In the genomic region with DNA sequence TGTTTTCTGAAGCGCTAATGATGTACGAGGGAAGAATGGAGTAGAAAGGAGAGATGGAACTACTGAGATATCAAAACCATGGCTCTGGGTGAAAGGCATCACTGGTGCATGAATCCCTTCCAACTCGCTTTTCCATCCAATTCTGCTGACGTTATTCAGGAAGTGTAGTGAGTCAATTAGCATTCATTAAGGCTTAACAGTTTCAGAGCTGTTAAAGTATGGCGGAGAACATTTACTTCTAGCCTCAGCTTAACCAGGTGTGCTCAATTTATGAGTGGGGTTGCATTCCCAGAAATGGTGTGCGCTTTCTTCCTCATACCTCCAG, we compare ENCODE assay signal across 11 mouse cellular contexts. TPM values are rescaled to one million over a fixed set of nuclear protein-coding genes. Genes with fewer than 3 reads are reported as not detected.
DNase-seq lines count a peak whose midpoint lies in the region; ATAC-seq and TF ChIP-seq lines count a peak whose summit lies in the region.
"Had no signal": no experiment of that assay in that cellular context is flagged by ENCODE, and none has a peak within 500 bp of the region (broad histone marks: within the 10 kb centered on the region; RNA-seq: fewer than 3 reads in every experiment).

No protein-coding gene starts in this region.

- H3K27ac ChIP-seq in heart, embryonic 10.5 days = peak overlapping the region; percentile 32; the same call in 1 of the 2 replicates
- peak overlapping the region; percentile 34; the same call in 1 of the 2 replicates for H3K27ac ChIP-seq in left cerebral cortex, adult 2 months
- H3K27ac ChIP-seq in forebrain, embryonic 16.5 days (ENCODE audit: low read length) = peak overlapping the region; percentile 31; the same call in 1 of the 2 replicates
- H3K27ac ChIP-seq in neural tube, embryonic 15.5 days (replicated peaks) = peak overlapping the region; percentile 39; the same call in 1 of the 2 replicates
- H3K27ac ChIP-seq: liver, embryonic 14.5 days; midbrain, embryonic 12.5 days had no signal

- ATAC-seq in forebrain, embryonic 16.5 days = peak; percentile 45
- ATAC-seq in neural tube, embryonic 15.5 days (ENCODE audit: low FRiP score) = no peak

- intact Hi-C loops in heart, postnatal 14 days (cut with DNase I) = loop anchor here (10.0 kb wide), 1 partner anchor 614 kb away; no protein-coding TSS in a partner anchor
- intact Hi-C loops in left cerebral cortex, adult 2 months (cut with DNase I) = loop anchor here (10.0 kb wide), 1 partner anchor 614 kb away; no protein-coding TSS in a partner anchor
- intact Hi-C loops in left cerebral cortex, postnatal 36 days (cut with DNase I) = loop anchor here (10.0 kb wide), 1 partner anchor 374 kb away; a partner anchor contains a TSS

- peaks cover 10% of the 10 kb centered on the region for H3K36me3 ChIP-seq in heart, embryonic 10.5 days
- no peaks in the 10 kb centered on the region for H3K36me3 ChIP-seq in forebrain, embryonic 16.5 days (ENCODE audit: control insufficient read depth, insufficient read depth)
- no peaks in the 10 kb centered on the region for H3K36me3 ChIP-seq in neural tube, embryonic 15.5 days
- H3K36me3 ChIP-seq: midbrain, embryonic 12.5 days had no signal

- H3K9ac ChIP-seq in forebrain, embryonic 16.5 days (replicated peaks; ENCODE audit: low read depth, low read length) = no peak overlapping the region
- no peak overlapping the region for H3K9ac ChIP-seq in neural tube, embryonic 15.5 days (replicated peaks)
- H3K9ac ChIP-seq: liver, embryonic 14.5 days; midbrain, embryonic 12.5 days had no signal

- H3K4me2 ChIP-seq in forebrain, embryonic 16.5 days (ENCODE audit: low read length) = peak overlapping the region; percentile 31
- H3K4me2 ChIP-seq in neural tube, embryonic 15.5 days = peak overlapping the region; percentile 26
- H3K4me2 ChIP-seq: midbrain, embryonic 12.5 days had no signal

- no peak for DNase-seq in heart, embryonic 10.5 days (ENCODE audit: low spot score)
- DNase-seq in heart, postnatal 14 days = no peak
- no peak for DNase-seq in left cerebral cortex, adult 2 months (ENCODE audit: extremely low spot score in 1 of 2, low spot score in 2 of 2)
- DNase-seq in left cerebral cortex, postnatal 36 days (ENCODE audit: low spot score in 2 of 2) = no peak
- no peak for DNase-seq in right cerebral cortex, postnatal 25 days
- DNase-seq in retina, postnatal 1 day = no peak
- DNase-seq: gastrocnemius, postnatal 25 days had no signal

- no peaks in the 10 kb centered on the region for H3K9me3 ChIP-seq in heart, embryonic 10.5 days
- no peaks in the 10 kb centered on the region for H3K9me3 ChIP-seq in forebrain, embryonic 16.5 days (ENCODE audit: control insufficient read depth, low read length)
- no peaks in the 10 kb centered on the region for H3K9me3 ChIP-seq in neural tube, embryonic 15.5 days (replicated peaks)
- H3K9me3 ChIP-seq: midbrain, embryonic 12.5 days had no signal

- H3K4me3 ChIP-seq in heart, embryonic 10.5 days = no peak overlapping the region
- 0 out of 2 replicates have a peak overlapping the region, but pooled peaks have one; percentile 0 for H3K4me3 ChIP-seq in left cerebral cortex, adult 2 months
- peak overlapping the region; percentile 1 for H3K4me3 ChIP-seq in forebrain, embryonic 16.5 days (replicated peaks; ENCODE audit: low read length)
- H3K4me3 ChIP-seq in neural tube, embryonic 15.5 days (replicated peaks) = no peak overlapping the region
- H3K4me3 ChIP-seq: midbrain, embryonic 12.5 days had no signal

- peaks cover 51% of the 10 kb centered on the region for H3K4me1 ChIP-seq in heart, embryonic 10.5 days
- H3K4me1 ChIP-seq in forebrain, embryonic 16.5 days (replicated peaks; ENCODE audit: control insufficient read depth, insufficient read depth, low read length) = peaks cover 15% of the 10 kb centered on the region
- peaks cover 27% of the 10 kb centered on the region for H3K4me1 ChIP-seq in neural tube, embryonic 15.5 days

- H3K27me3 ChIP-seq in heart, embryonic 10.5 days (ENCODE audit: insufficient read depth, poor library complexity, severe bottlenecking) = no peaks in the 10 kb centered on the region
- no peaks in the 10 kb centered on the region for H3K27me3 ChIP-seq in forebrain, embryonic 16.5 days (replicated peaks; ENCODE audit: control insufficient read depth, insufficient read depth, low read length)
- H3K27me3 ChIP-seq in neural tube, embryonic 15.5 days (replicated peaks) = no peaks in the 10 kb centered on the region
- H3K27me3 ChIP-seq: midbrain, embryonic 12.5 days had no signal

- WGBS in heart, embryonic 10.5 days = 70% methylated on average over 6 of the region's 6 CpGs
- 45% methylated on average over 6 of the region's 6 CpGs for WGBS in forebrain, embryonic 16.5 days
- WGBS in neural tube, embryonic 15.5 days = 31% methylated on average over 6 of the region's 6 CpGs

- TF ChIP-seq CTCF in left cerebral cortex, adult 2 months (IDR thresholded peaks at IDR 0.05) = no peak

RNA-seq across cellular contexts. Expression of a gene that starts 5.6 kb away (rescaled TPM):
- 66.7 and 78.8 TPM in 2 replicates for polyA plus RNA-seq in heart, embryonic 10.5 days (2016; fragmentation: Nextera tagmentation; extraction: Ambion mirVana)
- total RNA-seq in heart, postnatal 14 days (2021) = 100 to 1,000 TPM in 1 of 2 experiments, 10 to 100 TPM in 1; 95.7 to 117 TPM
- total RNA-seq in left cerebral cortex, adult 2 months (2021) = 1 to 10 TPM; 5.1 to 5.7 TPM
- total RNA-seq in left cerebral cortex, postnatal 36 days (2021) = 1 to 10 TPM; 7.4 to 7.9 TPM
- 19.6 and 32.8 TPM in 2 replicates for polyA plus RNA-seq in forebrain, embryonic 16.5 days (2015; fragmentation: Nextera tagmentation; extraction: Ambion mirVana)
- 23.3 and 38.8 TPM in 2 replicates for polyA plus RNA-seq in neural tube, embryonic 15.5 days (2015; fragmentation: Nextera tagmentation; extraction: Ambion mirVana)

RNA-seq across cellular contexts. Expression of a gene that starts 59.7 kb away (rescaled TPM):
- 13.9 and 14.0 TPM in 2 replicates for polyA plus RNA-seq in heart, embryonic 10.5 days (2016; fragmentation: Nextera tagmentation; extraction: Ambion mirVana)
- 10 to 100 TPM; 12.2 to 14.1 TPM for total RNA-seq in heart, postnatal 14 days (2021)
- 10 to 100 TPM; 43.7 to 51.8 TPM for total RNA-seq in left cerebral cortex, adult 2 months (2021)
- 10 to 100 TPM; 46.7 to 49.8 TPM for total RNA-seq in left cerebral cortex, postnatal 36 days (2021)
- polyA plus RNA-seq in forebrain, embryonic 16.5 days (2015; fragmentation: Nextera tagmentation; extraction: Ambion mirVana) = 37.0 and 39.9 TPM in 2 replicates
- polyA plus RNA-seq in neural tube, embryonic 15.5 days (2015; fragmentation: Nextera tagmentation; extraction: Ambion mirVana) = 33.4 and 35.1 TPM in 2 replicates

RNA-seq across cellular contexts. Expression of a gene that starts 59.7 kb away (rescaled TPM):
- 35.6 and 39.6 TPM in 2 replicates for polyA plus RNA-seq in heart, embryonic 10.5 days (2016; fragmentation: Nextera tagmentation; extraction: Ambion mirVana)
- total RNA-seq in heart, postnatal 14 days (2021) = 10 to 100 TPM; 19.3 to 22.5 TPM
- total RNA-seq in left cerebral cortex, adult 2 months (2021) = 10 to 100 TPM; 42.0 to 47.0 TPM
- total RNA-seq in left cerebral cortex, postnatal 36 days (2021) = 10 to 100 TPM; 40.0 to 43.6 TPM
- polyA plus RNA-seq in forebrain, embryonic 16.5 days (2015; fragmentation: Nextera tagmentation; extraction: Ambion mirVana) = 52.0 and 54.0 TPM in 2 replicates
- 54.5 and 60.5 TPM in 2 replicates for polyA plus RNA-seq in neural tube, embryonic 15.5 days (2015; fragmentation: Nextera tagmentation; extraction: Ambion mirVana)

Comparison
In these comparisons a context has a peak if more than half of its experiments do, and no peak if none do; other contexts are left out.
1. H3K4me3 ChIP-seq: peak in left cerebral cortex, adult 2 months (single experiment) and forebrain, embryonic 16.5 days (single experiment); none in heart, embryonic 10.5 days (single experiment) and neural tube, embryonic 15.5 days (single experiment).
2. RNA of a gene that starts 5.6 kb away (total RNA-seq): 95.7 to 117 TPM in heart, postnatal 14 days; 7.4 to 7.9 TPM in left cerebral cortex, postnatal 36 days and 5.1 to 5.7 TPM in left cerebral cortex, adult 2 months; every median in the first group is over 10 times any median in the second.
3. Peak in every context shown above with its lines, with median percentiles within 50 percentile points of each other: H3K27ac ChIP-seq.